Mouse (Mus musculus) spleen, adult 2 months (tissue): Measurements from ENCODE around the gene Btf3. TPM values are rescaled to one million over a fixed set of nuclear protein-coding genes. Genes with fewer than 3 reads are reported as not detected.
A peak's percentile ranks its signal among the peaks of the same experiment; 100 is the strongest.

Experiments
- DNase-seq, 2 experiments: peaks; one replicate each; pipeline versions ENCODE4 v3.0.0 to v3.0.0-alpha.2; 2012 to 2021; ENCODE audit warnings: low spot score in 2 of 2, low read depth in 1 of 2
- H3K27ac ChIP-seq: fragments of 200-500 bp; 2 replicates; pipeline ENCODE4 v1.5.1; 2012; ENCODE audit warnings: low read length, inconsistent platforms; ENCODE audit not compliant: insufficient read depth
- H3K27me3 ChIP-seq: fragments of 200-500 bp; 2 replicates; pipeline ENCODE4 v1.6.1; 2012; ENCODE audit warnings: mild to moderate bottlenecking, moderate library complexity, low read length, inconsistent platforms; ENCODE audit not compliant: control insufficient read depth, insufficient read depth
- H3K36me3 ChIP-seq: fragments of 200-500 bp; 2 replicates; pipeline ENCODE4 v1.6.1; 2012; ENCODE audit warnings: mild to moderate bottlenecking, low read length, inconsistent platforms; ENCODE audit not compliant: control insufficient read depth, insufficient read depth
- H3K4me1 ChIP-seq: fragments of 200-500 bp; 2 replicates; pipeline ENCODE4 v1.6.1; 2011; ENCODE audit warnings: inconsistent platforms; ENCODE audit not compliant: control insufficient read depth, insufficient read depth, insufficient read length
- H3K4me3 ChIP-seq: fragments of 200-500 bp; 2 replicates; pipeline ENCODE4 v1.5.1; 2011; ENCODE audit warnings: mild to moderate bottlenecking, inconsistent platforms; ENCODE audit not compliant: insufficient read depth, insufficient read length; ENCODE audit errors: extremely low read depth
- CTCF ChIP-seq: fragments of 200-500 bp; IDR thresholded peaks from 2 replicates; pipeline ENCODE4 v1.5.1; 2011; ENCODE audit warnings: mild to moderate bottlenecking, inconsistent platforms; ENCODE audit not compliant: insufficient read depth, insufficient read length, insufficient replicate concordance; ENCODE audit errors: extremely low read depth
- POLR2A ChIP-seq: fragments of 200-500 bp; IDR thresholded peaks from 2 replicates; pipeline ENCODE4 v1.6.1; 2011; ENCODE audit warnings: low read depth, low read length, inconsistent platforms
- WGBS: fragments of 180-500 bp; shearing (Covaris S2); methylation state at CpG from one replicate; pipeline ENCODE4 v1.1.7; 2018; 5-methylcytosine and 5-hydroxymethylcytosine counted together
- polyA plus RNA-seq: library from polyadenylated mRNA; depleted of rRNA; stranded (reverse); fragments of >200 nt; gene quantifications from 2 replicates; pipeline ENCODE4 v1.2.3, GENCODE M21; 2012

Gene Btf3
- polyA plus RNA-seq, 1 experiment = 83.0 TPM

DNA sequence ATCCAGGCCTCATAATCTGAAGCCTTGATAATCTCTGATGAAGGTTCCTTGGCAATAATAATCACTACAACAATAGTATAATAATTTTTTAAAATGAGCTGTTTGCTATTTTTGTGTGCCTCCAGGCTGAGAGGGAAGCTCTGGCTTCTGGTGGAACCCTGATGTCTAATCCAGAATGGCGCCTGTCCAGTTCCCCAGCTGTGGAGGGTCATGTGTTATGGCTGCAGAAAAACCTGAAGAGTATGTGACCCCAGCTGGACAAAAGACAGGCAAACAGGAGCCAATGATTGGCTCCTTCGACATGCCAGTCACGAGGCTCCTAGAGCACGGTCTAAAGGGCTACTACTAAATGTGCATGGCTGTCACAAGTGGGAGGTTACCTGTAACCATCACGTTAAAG lies 23.7 kb upstream of the Btf3 start:
- H3K4me3 ChIP-seq = no peak overlapping the region
- H3K4me1 ChIP-seq = no peaks in the 10 kb centered on the region
- WGBS = 78% methylated on average over 5 of the region's 5 CpGs
- TF ChIP-seq CTCF (no peak), POLR2A (no peak)
- H3K27me3 ChIP-seq = no peaks in the 10 kb centered on the region
- H3K36me3 ChIP-seq = no peaks in the 10 kb centered on the region
- H3K27ac ChIP-seq = no peak overlapping the region
- DNase-seq = no peak

DNA sequence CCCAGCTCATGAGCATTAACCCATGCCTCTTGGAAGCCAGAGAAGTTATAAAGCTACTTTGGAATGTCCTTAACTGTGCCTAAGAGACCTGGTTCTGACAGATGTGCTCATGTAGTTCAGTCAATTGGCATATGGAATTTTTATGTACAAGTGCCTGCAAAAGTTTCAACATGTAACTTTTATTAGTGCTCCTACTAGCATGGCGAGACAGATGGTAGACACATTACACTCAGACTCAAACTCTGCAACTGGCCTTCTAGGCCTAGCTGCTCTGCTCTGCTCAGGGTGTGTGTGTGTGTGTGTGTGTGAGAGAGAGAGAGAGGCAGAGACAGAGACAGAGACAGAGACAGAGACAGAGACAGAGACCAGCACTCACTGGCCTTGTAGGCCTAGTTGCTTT lies 19.4 kb upstream of the Btf3 start:
- 89% methylated on average over 1 of the region's 1 CpGs for WGBS

GRCm38 (mm10) chr13:98332106-98332505 lies 15.3 kb upstream of the Btf3 start:
- peak in 1 of 2 experiments; percentile 29 for DNase-seq
- Histone ChIP-seq H3K4me1 (no peaks in the 10 kb centered on the region), H3K27me3 (no peaks in the 10 kb centered on the region), H3K27ac (no peak overlapping the region), H3K36me3 (no peaks in the 10 kb centered on the region), H3K4me3 (no peak overlapping the region)
- TF ChIP-seq CTCF (peak; percentile 9; the same call in 1 of the 2 replicates), POLR2A (no peak)
- 8% methylated on average over 2 of the region's 2 CpGs for WGBS

More for the DNA sequence above, 19.4 kb upstream of the Btf3 start:
- Histone ChIP-seq H3K36me3 (no peaks in the 10 kb centered on the region), H3K27ac (no peak overlapping the region), H3K4me3 (no peak overlapping the region), H3K27me3 (no peaks in the 10 kb centered on the region), H3K4me1 (no peaks in the 10 kb centered on the region)
- DNase-seq = no peak
- TF ChIP-seq POLR2A (no peak), CTCF (no peak)

- Histone ChIP-seq H3K36me3 (no peaks in the 10 kb centered on the region), H3K27ac (no peak overlapping the region), H3K4me1 (no peaks in the 10 kb centered on the region), H3K4me3 (no peak overlapping the region), H3K27me3 (no peaks in the 10 kb centered on the region)
- TF ChIP-seq POLR2A (no peak), CTCF (no peak)
- no peak for DNase-seq
- WGBS = 88% methylated on average over 11 of the region's 11 CpGs
Observed at GRCm38 (mm10) chr13:98325034-98325433, 8.2 kb upstream of the Btf3 start.

DNA sequence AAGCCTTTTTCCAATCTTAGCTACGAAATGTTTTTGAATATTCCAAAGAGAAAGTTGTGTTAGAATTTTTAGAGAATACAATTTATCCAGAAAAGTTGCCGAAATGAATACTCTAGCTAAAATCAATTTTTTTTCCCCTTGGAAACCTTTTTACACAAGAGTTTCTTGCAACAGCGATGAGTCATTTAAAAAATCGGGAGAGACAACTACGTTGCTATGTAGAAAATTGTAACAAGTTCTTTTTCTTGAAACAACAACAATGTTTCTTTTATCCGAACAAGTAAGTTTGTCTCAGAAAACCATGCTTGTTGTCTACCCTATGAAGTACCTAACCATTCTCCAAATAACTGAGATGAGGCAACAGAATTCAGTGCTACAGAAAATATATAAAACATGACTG lies 1.1 kb upstream of the Btf3 start:
- 89% methylated on average over 6 of the region's 6 CpGs for WGBS

GRCm38 (mm10) chr13:98317246-98317677 lies 456 bp upstream of the Btf3 start:
- Histone ChIP-seq H3K27ac (peak overlapping the region; percentile 65), H3K4me3 (peak overlapping the region; percentile 95), H3K36me3 (peaks cover 7% of the 10 kb centered on the region), H3K27me3 (no peaks in the 10 kb centered on the region), H3K4me1 (peaks cover 2% of the 10 kb centered on the region; the same call in 1 of the 2 replicates)
- 2% methylated on average over 16 of the region's 16 CpGs for WGBS
- DNase-seq = no peak
- no peak for TF ChIP-seq CTCF
- TF ChIP-seq POLR2A = no peak

More for the DNA sequence above, 1.1 kb upstream of the Btf3 start:
- H3K36me3 ChIP-seq = peaks cover 4% of the 10 kb centered on the region; the same call in 1 of the 2 replicates
- H3K27me3 ChIP-seq = no peaks in the 10 kb centered on the region
- H3K27ac ChIP-seq = no peak overlapping the region
- H3K4me1 ChIP-seq = peaks cover 2% of the 10 kb centered on the region; the same call in 1 of the 2 replicates
- no peak for DNase-seq
- TF ChIP-seq POLR2A = no peak
- TF ChIP-seq CTCF = no peak
- no peak overlapping the region for H3K4me3 ChIP-seq

DNA sequence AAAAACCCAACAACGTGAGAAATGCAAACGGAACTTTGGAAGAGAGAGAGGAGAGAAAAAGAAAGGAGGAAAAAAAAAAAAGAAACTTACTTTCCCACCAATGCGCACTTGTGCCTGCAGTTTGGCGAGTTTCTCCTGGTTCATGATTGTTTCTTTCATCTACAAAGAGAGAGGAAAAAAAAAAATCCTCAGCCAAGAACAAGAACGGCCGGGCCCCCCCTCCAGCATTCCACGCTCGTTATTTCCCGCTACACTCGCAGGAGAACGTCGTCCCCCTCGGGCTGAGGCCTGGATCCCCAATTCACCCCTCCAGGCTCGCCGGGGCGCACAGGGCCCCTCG lies 696 bp downstream of the Btf3 start:
- Histone ChIP-seq H3K4me1 (peaks cover 2% of the 10 kb centered on the region; the same call in 1 of the 2 replicates), H3K36me3 (peaks cover 15% of the 10 kb centered on the region), H3K4me3 (peak overlapping the region; percentile 95), H3K27me3 (no peaks in the 10 kb centered on the region), H3K27ac (no peak overlapping the region)
- WGBS = under 1% methylated on average over 16 of the region's 17 CpGs
- no peak for DNase-seq
- TF ChIP-seq CTCF (no peak), POLR2A (no peak)
